Mouse (Mus musculus) adrenal gland, postnatal 25 days (tissue): ENCODE results near the gene Dnmt3a. TPM values are rescaled to one million over a fixed set of nuclear protein-coding genes. Genes with fewer than 3 reads are reported as not detected.
A peak's percentile ranks its signal among the peaks of the same experiment; 100 is the strongest.

ENCODE experiments used
- DNase-seq: peaks from one replicate; pipeline ENCODE4 v3.0.0; 2021; ENCODE audit warnings: mixed read lengths
- total RNA-seq: library from RNA; stranded (reverse); gene quantifications from 2 replicates; pipeline ENCODE4 v1.2.3, GENCODE M21; 2021

Dnmt3a gene
- total RNA-seq, 1 experiment from 2014 or later, result 86.0 TPM

GRCm38 (mm10) chr12:3787541-3787940, 18.3 kb upstream of the Dnmt3a start:
- no peak for DNase-seq

- DNase-seq, result peak; percentile 23
Observed at GRCm38 (mm10) chr12:3788421-3789051, 17.3 kb upstream of the Dnmt3a start.

- DNase-seq, result no peak
Observed at GRCm38 (mm10) chr12:3789626-3790185, 16.1 kb upstream of the Dnmt3a start.

GRCm38 (mm10) chr12:3791257-3791656, 14.6 kb upstream of the Dnmt3a start:
- DNase-seq, result no peak

- peak; percentile 94 for DNase-seq
Observed at GRCm38 (mm10) chr12:3791732-3792131, 14.1 kb upstream of the Dnmt3a start.

GRCm38 (mm10) chr12:3792248-3792647, 13.6 kb upstream of the Dnmt3a start:
- no peak for DNase-seq

GRCm38 (mm10) chr12:3795569-3795968, 10.2 kb upstream of the Dnmt3a start:
- no peak for DNase-seq

- no peak for DNase-seq
Observed at GRCm38 (mm10) chr12:3799551-3799950, 6.3 kb upstream of the Dnmt3a start.

GRCm38 (mm10) chr12:3806271-3806684, 471 bp downstream of the Dnmt3a start:
- DNase-seq, result peak; percentile 80

GRCm38 (mm10) chr12:3806703-3807547, 1.1 kb downstream of the Dnmt3a start:
- DNase-seq, result peak; percentile 88

GRCm38 (mm10) chr12:3807548-3808395, 2.0 kb downstream of the Dnmt3a start:
- peak; percentile 75 for DNase-seq

GRCm38 (mm10) chr12:3808396-3808981, 2.7 kb downstream of the Dnmt3a start:
- peak; percentile 45 for DNase-seq

- no peak for DNase-seq
Observed at GRCm38 (mm10) chr12:3809520-3810180, 3.8 kb downstream of the Dnmt3a start.

GRCm38 (mm10) chr12:3810455-3810854, 4.6 kb downstream of the Dnmt3a start:
- DNase-seq, result no peak

- no peak for DNase-seq
Observed at GRCm38 (mm10) chr12:3811596-3811995, 5.8 kb downstream of the Dnmt3a start.

GRCm38 (mm10) chr12:3812251-3812650, 6.4 kb downstream of the Dnmt3a start:
- no peak for DNase-seq

- no peak for DNase-seq
Observed at GRCm38 (mm10) chr12:3813138-3813537, 7.3 kb downstream of the Dnmt3a start.

- no peak for DNase-seq
Observed at GRCm38 (mm10) chr12:3815386-3815785, 9.6 kb downstream of the Dnmt3a start.

- no peak for DNase-seq
Observed at GRCm38 (mm10) chr12:3817033-3817432, 11.2 kb downstream of the Dnmt3a start.

GRCm38 (mm10) chr12:3817566-3817965, 11.8 kb downstream of the Dnmt3a start:
- DNase-seq, result peak; percentile 80

GRCm38 (mm10) chr12:3819899-3820298, 14.1 kb downstream of the Dnmt3a start:
- DNase-seq, result no peak
